Mouse (Mus musculus): ENCODE data around the gene Taf10.

GRCm38 (mm10) chr7:105769959-105770358, 25.8 kb upstream of the Taf10 start:
- TF ChIP-seq CTCF (IDR thresholded peaks at IDR 0.05): no peak
- TF ChIP-seq EP300 (IDR thresholded peaks at IDR 0.05): no peak
